Mouse (Mus musculus): Measurements from ENCODE around the gene Jph4. TPM values are rescaled to one million over a fixed set of nuclear protein-coding genes. Genes with fewer than 3 reads are reported as not detected.
A peak's percentile ranks its signal among the peaks of the same experiment; 100 is the strongest.

The Jph4 gene
- 100 to 1,000 TPM; 300 to 347 TPM for total RNA-seq (2021)
- long read RNA-seq, experiment 1, full-length matches to known transcripts, result 176 of 307 reads
- long read RNA-seq, experiment 1, partial matches to known transcripts, result 120 of 307 reads
- long read RNA-seq, experiment 1, other reads (novel, unspliced or antisense), result 11 of 307 reads
- long read RNA-seq, experiment 2, full-length matches to known transcripts, result 194 of 272 reads
- long read RNA-seq, experiment 2, partial matches to known transcripts, result 68 of 272 reads
- long read RNA-seq, experiment 2, other reads (novel, unspliced or antisense), result 10 of 272 reads

GRCm38 (mm10) chr14:55116425-55117200 lies at the start of gene Jph4:
Gene Jph4, minus strand, starts transcription at chr14:55116935.
- Histone ChIP-seq H3K27ac (peak within 1 kb of the TSS; percentile 97), H3K4me3 (peak within 1 kb of the TSS; percentile 89)
- intact Hi-C loops (cut with DNase I), result loop anchor here (2.0 kb wide), 1 partner anchor 44 kb away; no protein-coding TSS in a partner anchor
- DNase-seq (ENCODE audit: extremely low spot score in 1 of 2, low spot score in 2 of 2), result peak; percentile 73 to 74
- TF ChIP-seq CTCF (IDR thresholded peaks at IDR 0.05), result no peak

GRCm38 (mm10) chr14:55164172-55164806 lies 47.6 kb upstream of the Jph4 start:
- no peak overlapping the region for H3K4me3 ChIP-seq
- no peak for TF ChIP-seq CTCF (IDR thresholded peaks at IDR 0.05)

GRCm38 (mm10) chr14:55162168-55162567 lies 45.4 kb upstream of the Jph4 start:
- intact Hi-C loops (cut with DNase I), result loop anchor here (5.0 kb wide), 1 partner anchor 275 kb away; no protein-coding TSS in a partner anchor
- TF ChIP-seq CTCF (IDR thresholded peaks at IDR 0.05), result no peak
- H3K4me3 ChIP-seq, result no peak overlapping the region
- DNase-seq (ENCODE audit: extremely low spot score in 1 of 2, low spot score in 2 of 2), result no peak
- no peak overlapping the region for H3K27ac ChIP-seq

More at GRCm38 (mm10) chr14:55164172-55164806, 47.6 kb upstream of the Jph4 start:
- H3K27ac ChIP-seq, result no peak overlapping the region
- intact Hi-C loops (cut with DNase I), result loop anchor here (5.0 kb wide), 1 partner anchor 273 kb away; no protein-coding TSS in a partner anchor
- no peak for DNase-seq (ENCODE audit: extremely low spot score in 1 of 2, low spot score in 2 of 2)

- TF ChIP-seq CTCF (IDR thresholded peaks at IDR 0.05), result peak; percentile 89
- peak overlapping the region; percentile 32 for H3K4me3 ChIP-seq
- peak; percentile 72 to 82 for DNase-seq (ENCODE audit: extremely low spot score in 1 of 2, low spot score in 2 of 2)
- intact Hi-C loops (cut with DNase I), result loop anchor here (2.0 to 5.0 kb wide), 2 partner anchors 44 to 276 kb away; partner anchors contain the start of gene Jph4
- no peak overlapping the region for H3K27ac ChIP-seq
Observed at GRCm38 (mm10) chr14:55161098-55161634, 44.4 kb upstream of the Jph4 start.

- Histone ChIP-seq H3K27ac (no peak overlapping the region), H3K4me3 (no peak overlapping the region)
- no peak for DNase-seq (ENCODE audit: extremely low spot score in 1 of 2, low spot score in 2 of 2)
- TF ChIP-seq CTCF (IDR thresholded peaks at IDR 0.05), result no peak
- intact Hi-C loops (cut with DNase I), result loop anchor here (2.0 to 5.0 kb wide), 2 partner anchors 44 to 277 kb away; partner anchors contain the start of gene Jph4
Observed at GRCm38 (mm10) chr14:55160251-55161071, 43.7 kb upstream of the Jph4 start.

GRCm38 (mm10) chr14:55157322-55158065 lies 40.8 kb upstream of the Jph4 start:
- no peak for TF ChIP-seq CTCF (IDR thresholded peaks at IDR 0.05)
- intact Hi-C loops (cut with DNase I), result no loop called here

GRCm38 (mm10) chr14:55152951-55153481 lies 36.3 kb upstream of the Jph4 start:
- Histone ChIP-seq H3K4me3 (no peak overlapping the region), H3K27ac (no peak overlapping the region)
- TF ChIP-seq CTCF (IDR thresholded peaks at IDR 0.05), result no peak
- intact Hi-C loops (cut with DNase I), result no loop called here
- no peak for DNase-seq (ENCODE audit: extremely low spot score in 1 of 2, low spot score in 2 of 2)

More at GRCm38 (mm10) chr14:55157322-55158065, 40.8 kb upstream of the Jph4 start:
- Histone ChIP-seq H3K27ac (no peak overlapping the region), H3K4me3 (no peak overlapping the region)
- DNase-seq (ENCODE audit: extremely low spot score in 1 of 2, low spot score in 2 of 2), result no peak

- no peak overlapping the region for H3K27ac ChIP-seq
- TF ChIP-seq CTCF (IDR thresholded peaks at IDR 0.05), result no peak
- DNase-seq (ENCODE audit: extremely low spot score in 1 of 2, low spot score in 2 of 2), result no peak
- H3K4me3 ChIP-seq, result no peak overlapping the region
- intact Hi-C loops (cut with DNase I), result no loop called here
Observed at GRCm38 (mm10) chr14:55152174-55152573, 35.4 kb upstream of the Jph4 start.

- DNase-seq (ENCODE audit: extremely low spot score in 1 of 2, low spot score in 2 of 2), result no peak
- intact Hi-C loops (cut with DNase I), result no loop called here
- TF ChIP-seq CTCF (IDR thresholded peaks at IDR 0.05), result no peak
- Histone ChIP-seq H3K27ac (no peak overlapping the region), H3K4me3 (no peak overlapping the region)
Observed at GRCm38 (mm10) chr14:55150985-55151384, 34.2 kb upstream of the Jph4 start.

- Histone ChIP-seq H3K27ac (no peak overlapping the region), H3K4me3 (no peak overlapping the region)
- no peak for TF ChIP-seq CTCF (IDR thresholded peaks at IDR 0.05)
- intact Hi-C loops (cut with DNase I), result loop anchor here (5.0 kb wide), 4 partner anchors 63 to 308 kb away; no protein-coding TSS in a partner anchor
- no peak for DNase-seq (ENCODE audit: extremely low spot score in 1 of 2, low spot score in 2 of 2)
Observed at GRCm38 (mm10) chr14:55149041-55149440, 32.3 kb upstream of the Jph4 start.
